13 mouse cellular contexts compared by ENCODE assay signal in genomic region chr19:58094781-58095543, GRCm38 (mm10).
A peak's percentile ranks its signal among the peaks of the same experiment; 100 is the strongest.
DNase-seq lines count a peak whose midpoint lies in the region; ATAC-seq lines count a peak whose summit lies in the region.
"Had no signal": no experiment of that assay in that cellular context is flagged by ENCODE, and none has a peak within 500 bp of the region (broad histone marks: within the 10 kb centered on the region; RNA-seq: fewer than 3 reads in every experiment).

No protein-coding gene starts in this region.

- peak; percentile 27; the same call in 1 of the 2 replicates for ATAC-seq in hindbrain, embryonic 15.5 days (ENCODE audit: low FRiP score, low read depth)
- ATAC-seq in hindbrain, embryonic 12.5 days (ENCODE audit: low FRiP score): no peak
- ATAC-seq in neural tube, embryonic 13.5 days (ENCODE audit: low read depth): peak; percentile 82
- ATAC-seq in neural tube, embryonic 15.5 days (ENCODE audit: low FRiP score): no peak; the same call in 1 of the 2 replicates
- ATAC-seq in embryonic facial prominence, embryonic 14.5 days (ENCODE audit: low read depth): no peak
- no peak for ATAC-seq in limb, embryonic 12.5 days (ENCODE audit: insufficient number of reproducible peaks, insufficient read depth, low FRiP score, low TSS enrichment, low read depth)

- no peak overlapping the region for H3K4me3 ChIP-seq in hindbrain, embryonic 15.5 days
- H3K4me3 ChIP-seq in hindbrain, embryonic 12.5 days: no peak overlapping the region
- H3K4me3 ChIP-seq in neural tube, embryonic 13.5 days: no peak overlapping the region
- no peak overlapping the region for H3K4me3 ChIP-seq in neural tube, embryonic 15.5 days (replicated peaks)
- no peak overlapping the region for H3K4me3 ChIP-seq in embryonic facial prominence, embryonic 14.5 days (ENCODE audit: low read depth, low read length)
- no peak overlapping the region for H3K4me3 ChIP-seq in limb, embryonic 12.5 days (replicated peaks)
- H3K4me3 ChIP-seq: gastrocnemius, adult 2 months; liver, embryonic 13.5 days had no signal

- H3K4me1 ChIP-seq in hindbrain, embryonic 15.5 days (replicated peaks): no peaks in the 10 kb centered on the region; the same call in 1 of the 2 replicates
- peaks cover 7% of the 10 kb centered on the region for H3K4me1 ChIP-seq in hindbrain, embryonic 12.5 days
- peaks cover 20% of the 10 kb centered on the region for H3K4me1 ChIP-seq in neural tube, embryonic 13.5 days (replicated peaks)
- H3K4me1 ChIP-seq in neural tube, embryonic 15.5 days: 0 out of 2 replicates have a peak, but pooled peaks cover 10% of the 10 kb centered on the region
- H3K4me1 ChIP-seq in embryonic facial prominence, embryonic 14.5 days (ENCODE audit: control insufficient read depth, insufficient read depth, low read length): peaks cover 12% of the 10 kb centered on the region
- H3K4me1 ChIP-seq in limb, embryonic 12.5 days (replicated peaks): peaks cover 22% of the 10 kb centered on the region
- H3K4me1 ChIP-seq: liver, embryonic 13.5 days had no signal

- WGBS in hindbrain, embryonic 15.5 days: 56% methylated on average over 14 of the region's 14 CpGs
- 64% methylated on average over 14 of the region's 14 CpGs for WGBS in hindbrain, embryonic 12.5 days
- WGBS in neural tube, embryonic 13.5 days: 18% methylated on average over 14 of the region's 14 CpGs
- 21% methylated on average over 14 of the region's 14 CpGs for WGBS in neural tube, embryonic 15.5 days
- WGBS in embryonic facial prominence, embryonic 14.5 days: 50% methylated on average over 14 of the region's 14 CpGs
- WGBS in limb, embryonic 12.5 days: 27% methylated on average over 14 of the region's 14 CpGs

- H3K27ac ChIP-seq in hindbrain, embryonic 15.5 days (replicated peaks): no peak overlapping the region
- H3K27ac ChIP-seq in hindbrain, embryonic 12.5 days: no peak overlapping the region; the same call in 1 of the 2 replicates
- peak overlapping the region; percentile 52; the same call in 1 of the 2 replicates for H3K27ac ChIP-seq in neural tube, embryonic 13.5 days (replicated peaks)
- H3K27ac ChIP-seq in neural tube, embryonic 15.5 days (replicated peaks): no peak overlapping the region
- H3K27ac ChIP-seq in embryonic facial prominence, embryonic 14.5 days (replicated peaks; ENCODE audit: low read depth, low read length): no peak overlapping the region
- H3K27ac ChIP-seq in limb, embryonic 12.5 days: peak overlapping the region; percentile 56; the same call in 1 of the 2 replicates
- H3K27ac ChIP-seq: gastrocnemius, adult 2 months; liver, embryonic 13.5 days had no signal

- no peaks in the 10 kb centered on the region for H3K27me3 ChIP-seq in hindbrain, embryonic 15.5 days
- H3K27me3 ChIP-seq in hindbrain, embryonic 12.5 days: no peaks in the 10 kb centered on the region
- H3K27me3 ChIP-seq in neural tube, embryonic 13.5 days: no peaks in the 10 kb centered on the region
- H3K27me3 ChIP-seq in neural tube, embryonic 15.5 days (replicated peaks): no peaks in the 10 kb centered on the region
- no peaks in the 10 kb centered on the region for H3K27me3 ChIP-seq in embryonic facial prominence, embryonic 14.5 days (replicated peaks; ENCODE audit: control insufficient read depth, insufficient read depth, low read length)
- H3K27me3 ChIP-seq in limb, embryonic 12.5 days: no peaks in the 10 kb centered on the region
- H3K27me3 ChIP-seq: liver, embryonic 13.5 days had no signal

- H3K9ac ChIP-seq in hindbrain, embryonic 15.5 days: no peak overlapping the region
- H3K9ac ChIP-seq in hindbrain, embryonic 12.5 days: no peak overlapping the region
- H3K9ac ChIP-seq in neural tube, embryonic 13.5 days: no peak overlapping the region
- H3K9ac ChIP-seq in neural tube, embryonic 15.5 days (replicated peaks): no peak overlapping the region
- no peak overlapping the region; the same call in 1 of the 2 replicates for H3K9ac ChIP-seq in embryonic facial prominence, embryonic 14.5 days (ENCODE audit: low read depth, low read length)
- no peak overlapping the region for H3K9ac ChIP-seq in limb, embryonic 12.5 days (replicated peaks)
- H3K9ac ChIP-seq: liver, embryonic 13.5 days had no signal

- H3K36me3 ChIP-seq in hindbrain, embryonic 15.5 days: no peaks in the 10 kb centered on the region
- H3K36me3 ChIP-seq in hindbrain, embryonic 12.5 days: no peaks in the 10 kb centered on the region; the same call in 1 of the 2 replicates
- H3K36me3 ChIP-seq in neural tube, embryonic 13.5 days: no peaks in the 10 kb centered on the region
- H3K36me3 ChIP-seq in neural tube, embryonic 15.5 days: no peaks in the 10 kb centered on the region
- H3K36me3 ChIP-seq in embryonic facial prominence, embryonic 14.5 days (ENCODE audit: control insufficient read depth, insufficient read depth, low read length): no peaks in the 10 kb centered on the region
- no peaks in the 10 kb centered on the region for H3K36me3 ChIP-seq in limb, embryonic 12.5 days
- H3K36me3 ChIP-seq: G1E; liver, embryonic 13.5 days had no signal

- no peak for DNase-seq in embryonic facial prominence, embryonic 14.5 days (ENCODE audit: low spot score)
- no peak for DNase-seq in layer of hippocampus, adult 8-10 months (ENCODE audit: low spot score in 2 of 2)
- DNase-seq: adrenal gland, adult 8-10 months; cerebellum, adult 9-10 months; gastrocnemius, adult 2 months; kidney, adult 11 months; liver, embryonic 13.5 days had no signal

- H3K4me2 ChIP-seq in hindbrain, embryonic 15.5 days: no peak overlapping the region
- no peak overlapping the region for H3K4me2 ChIP-seq in hindbrain, embryonic 12.5 days (replicated peaks)
- H3K4me2 ChIP-seq in neural tube, embryonic 13.5 days: no peak overlapping the region
- no peak overlapping the region for H3K4me2 ChIP-seq in neural tube, embryonic 15.5 days
- peak overlapping the region; percentile 10; the same call in 1 of the 2 replicates for H3K4me2 ChIP-seq in embryonic facial prominence, embryonic 14.5 days (ENCODE audit: low read depth, low read length)
- H3K4me2 ChIP-seq in limb, embryonic 12.5 days: peak overlapping the region; percentile 27; the same call in 1 of the 2 replicates
- H3K4me2 ChIP-seq: liver, embryonic 13.5 days had no signal

- H3K9me3 ChIP-seq in hindbrain, embryonic 15.5 days: no peaks in the 10 kb centered on the region
- H3K9me3 ChIP-seq in hindbrain, embryonic 12.5 days (replicated peaks): no peaks in the 10 kb centered on the region
- H3K9me3 ChIP-seq in neural tube, embryonic 13.5 days: no peaks in the 10 kb centered on the region
- H3K9me3 ChIP-seq in neural tube, embryonic 15.5 days (replicated peaks): no peaks in the 10 kb centered on the region
- H3K9me3 ChIP-seq in embryonic facial prominence, embryonic 14.5 days (ENCODE audit: control insufficient read depth, low read length): no peaks in the 10 kb centered on the region
- H3K9me3 ChIP-seq in limb, embryonic 12.5 days: no peaks in the 10 kb centered on the region
- H3K9me3 ChIP-seq: liver, embryonic 13.5 days had no signal

Comparison
In these comparisons a context has a peak if more than half of its experiments do, and no peak if none do; other contexts are left out.
1. ATAC-seq: peak in hindbrain, embryonic 15.5 days (single experiment) and neural tube, embryonic 13.5 days (single experiment); none in hindbrain, embryonic 12.5 days (single experiment), neural tube, embryonic 15.5 days (single experiment), embryonic facial prominence, embryonic 14.5 days (single experiment) and limb, embryonic 12.5 days (single experiment).
2. H3K27ac ChIP-seq: peak in neural tube, embryonic 13.5 days (single experiment) and limb, embryonic 12.5 days (single experiment); none in hindbrain, embryonic 15.5 days (single experiment), hindbrain, embryonic 12.5 days (single experiment), neural tube, embryonic 15.5 days (single experiment) and embryonic facial prominence, embryonic 14.5 days (single experiment).
3. H3K4me2 ChIP-seq: peak in embryonic facial prominence, embryonic 14.5 days (single experiment) and limb, embryonic 12.5 days (single experiment); none in hindbrain, embryonic 15.5 days (single experiment), hindbrain, embryonic 12.5 days (single experiment), neural tube, embryonic 13.5 days (single experiment) and neural tube, embryonic 15.5 days (single experiment).